Mouse (Mus musculus) brain, embryonic 18.5 days (tissue): ENCODE measurements around the gene Zfp142.

Experiments used
- DNase-seq: peaks from one replicate; pipeline ENCODE4 v3.0.0-alpha.2; 2012; ENCODE audit warnings: low read depth, low spot score

Zfp142 gene

GRCm38 (mm10) chr1:74519875-74520274 lies 68.2 kb downstream of the Zfp142 start:
- DNase-seq: no peak
